Mouse (Mus musculus) hindbrain, embryonic 16.5 days (tissue): ENCODE results near the gene Arhgap23. TPM values are rescaled to one million over a fixed set of nuclear protein-coding genes. Genes with fewer than 3 reads are reported as not detected.

Experiments
- ATAC-seq: fragments of 200-750 bp; cut with Nextera tagmentation; 2 replicates; pipeline ENCODE4 v1.8.0; 2017; ENCODE audit warnings: moderate TSS enrichment, moderate library complexity
- H3K27ac ChIP-seq: fragments of 300-500 bp; sonication (generic); 2 replicates; pipeline ENCODE4 v1.5.1; 2014; ENCODE audit warnings: low read depth, mild to moderate bottlenecking, control low read depth, low read length, moderate library complexity
- H3K27me3 ChIP-seq: fragments of 300-500 bp; sonication (generic); replicated peaks from 2 replicates; pipeline ENCODE4 v1.6.1; 2014; ENCODE audit warnings: low read length; ENCODE audit not compliant: control insufficient read depth, insufficient read depth
- H3K36me3 ChIP-seq: fragments of 300-500 bp; sonication (generic); 2 replicates; pipeline ENCODE4 v1.6.1; 2014; ENCODE audit warnings: mild to moderate bottlenecking, low read length, moderate library complexity, mixed read lengths; ENCODE audit not compliant: control insufficient read depth, insufficient read depth
- H3K4me1 ChIP-seq: fragments of 300-500 bp; sonication (generic); 2 replicates; pipeline ENCODE4 v1.6.1; 2014; ENCODE audit warnings: low read depth, low read length; ENCODE audit not compliant: control insufficient read depth, insufficient read depth
- H3K4me2 ChIP-seq: fragments of 300-500 bp; sonication (generic); 2 replicates; pipeline ENCODE4 v1.6.1; 2014; ENCODE audit warnings: mild to moderate bottlenecking, low read length, control low read depth, moderate library complexity
- H3K4me3 ChIP-seq: fragments of 300-500 bp; sonication (generic); 2 replicates; pipeline ENCODE4 v1.5.1; 2014; ENCODE audit warnings: mild to moderate bottlenecking, low read length, control low read depth, moderate library complexity
- H3K9ac ChIP-seq: fragments of 300-500 bp; sonication (generic); 2 replicates; pipeline ENCODE4 v1.6.1; 2014; ENCODE audit warnings: low read depth, mild to moderate bottlenecking, control low read depth, low read length, moderate library complexity
- H3K9me3 ChIP-seq: fragments of 300-500 bp; sonication (generic); 2 replicates; pipeline ENCODE4 v1.6.1; 2014; ENCODE audit warnings: mild to moderate bottlenecking, low read length, moderate library complexity; ENCODE audit not compliant: control insufficient read depth
- WGBS: fragments of 180-500 bp; shearing (Covaris S2); extraction: QIAGEN DNeasy Blood & Tissue Kit; methylation state at CpG from one replicate; pipeline ENCODE4 v1.1.7; 2014; 5-methylcytosine and 5-hydroxymethylcytosine counted together
- polyA plus RNA-seq: library from polyadenylated mRNA; unstranded; fragments of >200 nt; fragmentation: Nextera tagmentation; extraction: Ambion mirVana; gene quantifications from 2 replicates; pipeline ENCODE4 v1.2.1, GENCODE M21; 2015

Arhgap23 gene
- polyA plus RNA-seq, 1 experiment from 2014 or later = 9.4 TPM

DNA sequence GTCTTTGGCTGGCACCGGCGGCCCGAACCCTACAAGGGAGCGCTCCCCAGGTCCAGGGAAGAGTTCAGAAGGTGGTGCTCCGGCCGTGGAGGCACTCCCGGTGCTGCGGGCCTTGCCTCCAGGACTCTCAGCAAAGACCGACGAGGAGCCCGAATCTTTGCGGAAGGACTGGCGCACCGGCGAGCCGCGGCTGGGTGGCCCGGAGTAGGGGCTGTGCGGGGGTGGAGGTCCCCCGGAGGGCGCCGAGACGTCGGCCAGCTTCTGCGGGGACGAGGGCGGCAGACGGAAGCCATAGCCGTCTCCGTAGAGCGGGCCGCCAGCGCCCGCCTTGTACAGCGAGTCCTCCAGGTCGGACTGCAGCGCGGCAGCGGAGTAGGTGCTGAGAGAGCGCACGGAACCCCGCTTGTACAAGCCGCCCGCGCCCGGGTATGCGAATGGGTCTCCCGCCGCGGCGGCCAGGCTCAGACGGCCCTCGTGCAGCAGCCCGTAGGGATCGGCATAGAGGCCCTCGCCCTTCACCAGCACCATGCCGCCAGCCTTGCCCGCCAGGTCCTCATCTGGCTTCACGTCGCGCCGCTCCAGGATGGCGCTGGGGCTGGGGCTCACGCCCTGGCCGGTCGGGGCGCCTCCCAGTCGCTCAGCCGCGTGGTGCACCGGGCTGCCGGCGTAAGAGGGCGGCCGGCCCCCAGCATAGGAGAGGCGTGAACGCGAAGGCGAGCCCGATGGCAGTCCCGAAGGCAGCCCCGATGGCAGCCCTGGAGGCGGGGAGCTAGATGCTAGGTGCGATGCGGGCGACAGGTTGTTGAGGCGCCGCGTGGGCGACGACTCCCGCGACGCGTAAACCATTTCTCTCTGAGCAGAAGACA is 119.3 kb downstream of the Arhgap23 start:
- H3K27ac ChIP-seq = peak overlapping the region; percentile 34; the same call in 1 of the 2 replicates

DNA sequence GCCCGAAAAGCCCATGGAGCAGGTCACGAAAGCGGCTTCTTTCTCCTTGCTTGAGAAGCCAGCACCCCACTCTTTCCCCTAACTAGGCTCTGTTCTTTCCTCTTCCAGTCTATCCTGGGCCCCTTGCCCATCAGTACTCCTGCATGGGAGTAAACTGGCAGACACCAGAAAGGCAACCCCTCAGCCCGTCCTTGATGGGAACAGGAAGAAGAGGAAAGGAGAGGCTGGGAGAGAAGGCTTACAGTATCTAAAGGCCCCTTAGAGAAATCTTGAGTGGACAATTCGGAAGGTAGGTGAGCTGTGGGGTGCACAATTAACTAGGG is 119.9 kb downstream of the Arhgap23 start:
- Histone ChIP-seq H3K9ac (peak overlapping the region; percentile 41), H3K4me2 (peak overlapping the region; percentile 39), H3K4me3 (no peak overlapping the region; the same call in 1 of the 2 replicates), H3K27me3 (peaks cover 35% of the 10 kb centered on the region), H3K27ac (no peak overlapping the region), H3K36me3 (peaks cover 10% of the 10 kb centered on the region), H3K9me3 (no peaks in the 10 kb centered on the region), H3K4me1 (peaks cover 38% of the 10 kb centered on the region)
- WGBS = 37% methylated on average over 5 of the region's 5 CpGs
- no peak for ATAC-seq

More for the DNA sequence above, 119.3 kb downstream of the Arhgap23 start:
- Histone ChIP-seq H3K4me1 (peaks cover 37% of the 10 kb centered on the region), H3K36me3 (peaks cover 10% of the 10 kb centered on the region), H3K4me3 (peak overlapping the region; percentile 22), H3K9ac (peak overlapping the region; percentile 41), H3K9me3 (no peaks in the 10 kb centered on the region), H3K4me2 (peak overlapping the region; percentile 39), H3K27me3 (peaks cover 35% of the 10 kb centered on the region)
- ATAC-seq = no peak
- WGBS = 12% methylated on average over 84 of the region's 95 CpGs

- peaks cover 40% of the 10 kb centered on the region for H3K4me1 ChIP-seq
- H3K4me2 ChIP-seq = no peak overlapping the region
- no peak overlapping the region for H3K27ac ChIP-seq
- 58% methylated on average over 5 of the region's 5 CpGs for WGBS
- H3K36me3 ChIP-seq = peaks cover 10% of the 10 kb centered on the region
- H3K9me3 ChIP-seq = no peaks in the 10 kb centered on the region
- no peak for ATAC-seq
- peaks cover 35% of the 10 kb centered on the region for H3K27me3 ChIP-seq
- H3K4me3 ChIP-seq = no peak overlapping the region
- no peak overlapping the region for H3K9ac ChIP-seq
Observed at GRCm38 (mm10) chr11:97535660-97536059, 120.3 kb downstream of the Arhgap23 start.

- no peak for ATAC-seq
- Histone ChIP-seq H3K4me3 (peak overlapping the region; percentile 31), H3K36me3 (peaks cover 10% of the 10 kb centered on the region), H3K27me3 (peaks cover 35% of the 10 kb centered on the region), H3K9ac (peak overlapping the region; percentile 59), H3K9me3 (no peaks in the 10 kb centered on the region), H3K4me1 (peaks cover 44% of the 10 kb centered on the region), H3K4me2 (peak overlapping the region; percentile 53), H3K27ac (peak overlapping the region; percentile 59; the same call in 1 of the 2 replicates)
- WGBS = 25% methylated on average over 35 of the region's 35 CpGs
Observed at GRCm38 (mm10) chr11:97536083-97536747, 120.9 kb downstream of the Arhgap23 start.

- H3K4me3 ChIP-seq = peak overlapping the region; percentile 31
- H3K9me3 ChIP-seq = no peaks in the 10 kb centered on the region
- H3K4me2 ChIP-seq = peak overlapping the region; percentile 53
- peak overlapping the region; percentile 59 for H3K9ac ChIP-seq
- peaks cover 10% of the 10 kb centered on the region for H3K36me3 ChIP-seq
- peaks cover 35% of the 10 kb centered on the region for H3K27me3 ChIP-seq
- H3K27ac ChIP-seq = peak overlapping the region; percentile 59; the same call in 1 of the 2 replicates
- peaks cover 38% of the 10 kb centered on the region for H3K4me1 ChIP-seq
- peak; percentile 49 for ATAC-seq
- WGBS = 13% methylated on average over 27 of the region's 36 CpGs
Observed at GRCm38 (mm10) chr11:97536835-97537579, 121.7 kb downstream of the Arhgap23 start.

GRCm38 (mm10) chr11:97537580-97538089 is 122.3 kb downstream of the Arhgap23 start:
- H3K9me3 ChIP-seq = no peaks in the 10 kb centered on the region
- peaks cover 32% of the 10 kb centered on the region for H3K27me3 ChIP-seq
- ATAC-seq = no peak
- peaks cover 41% of the 10 kb centered on the region for H3K4me1 ChIP-seq
- peak overlapping the region; percentile 53 for H3K4me2 ChIP-seq
- whole genome bisulfite sequencing = 19% methylated on average over 12 of the region's 12 CpGs
- H3K9ac ChIP-seq = peak overlapping the region; percentile 18; the same call in 1 of the 2 replicates
- peak overlapping the region; percentile 31; the same call in 1 of the 2 replicates for H3K4me3 ChIP-seq
- peak overlapping the region; percentile 29; the same call in 1 of the 2 replicates for H3K27ac ChIP-seq
- H3K36me3 ChIP-seq = peaks cover 10% of the 10 kb centered on the region

DNA sequence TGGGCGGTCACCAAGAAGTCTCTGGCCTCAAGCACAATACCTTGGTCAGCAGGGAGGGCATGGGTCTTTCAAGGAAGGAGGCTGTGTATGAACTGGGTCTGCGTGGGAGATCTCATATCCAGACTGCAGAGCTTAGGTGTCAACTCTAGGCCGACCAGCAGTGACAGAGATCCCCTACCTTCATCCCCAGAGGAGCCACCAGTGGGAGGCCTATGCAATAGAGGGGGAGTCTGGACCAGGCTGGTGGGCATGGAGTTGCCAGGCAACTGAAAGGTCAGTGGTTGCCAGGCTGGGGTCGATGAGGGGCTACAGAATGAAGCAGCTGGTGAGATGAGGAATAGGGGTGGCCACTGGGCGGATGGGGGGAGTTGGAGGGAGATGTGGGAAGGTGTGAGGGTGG is 124.3 kb downstream of the Arhgap23 start:
- peak overlapping the region; percentile 46; the same call in 1 of the 2 replicates for H3K27ac ChIP-seq
- H3K4me2 ChIP-seq = no peak overlapping the region
- H3K4me3 ChIP-seq = no peak overlapping the region
- H3K9ac ChIP-seq = no peak overlapping the region
- no peaks in the 10 kb centered on the region for H3K9me3 ChIP-seq
- H3K27me3 ChIP-seq = peaks cover 19% of the 10 kb centered on the region
- ATAC-seq = no peak
- peaks cover 4% of the 10 kb centered on the region for H3K36me3 ChIP-seq
- H3K4me1 ChIP-seq = peaks cover 48% of the 10 kb centered on the region
- 35% methylated on average over 5 of the region's 5 CpGs for WGBS

DNA sequence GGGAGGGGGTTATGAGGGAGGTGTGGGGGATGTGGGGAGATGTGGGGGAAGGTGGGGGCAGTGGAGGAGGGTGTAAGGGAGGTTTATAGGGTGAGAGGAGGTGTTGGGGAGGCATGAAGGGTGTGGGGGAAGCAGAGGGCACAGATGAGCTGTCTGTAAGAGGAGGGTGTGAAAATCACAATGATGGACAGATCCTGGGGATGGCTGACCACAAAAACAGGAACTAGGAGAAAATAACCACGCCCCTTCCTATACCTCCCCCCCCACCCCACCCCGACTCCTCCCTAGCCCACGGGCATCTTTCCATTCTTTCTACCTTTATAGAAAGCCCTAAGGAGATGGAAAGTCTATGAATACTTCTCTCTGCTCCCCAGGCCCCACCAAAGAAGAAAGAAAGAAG is 124.8 kb downstream of the Arhgap23 start:
- Histone ChIP-seq H3K9ac (no peak overlapping the region), H3K27me3 (peaks cover 15% of the 10 kb centered on the region), H3K9me3 (no peaks in the 10 kb centered on the region), H3K27ac (peak overlapping the region; percentile 2; the same call in 1 of the 2 replicates), H3K4me3 (no peak overlapping the region), H3K36me3 (peaks cover 2% of the 10 kb centered on the region; the same call in 1 of the 2 replicates), H3K4me1 (peaks cover 45% of the 10 kb centered on the region), H3K4me2 (no peak overlapping the region)
- WGBS = 63% methylated on average over 3 of the region's 3 CpGs
- no peak for ATAC-seq
